Mouse (Mus musculus) forebrain, embryonic 13.5 days (tissue): ENCODE results near the gene B130006D01Rik. TPM values are rescaled to one million over a fixed set of nuclear protein-coding genes. Genes with fewer than 3 reads are reported as not detected.

Experiments
- ATAC-seq: fragments of 200-750 bp; cut with Nextera tagmentation; 2 replicates; pipeline ENCODE4 v1.8.0; 2017
- H3K27ac ChIP-seq: fragments of 300-500 bp; sonication (generic); 2 replicates; pipeline ENCODE4 v1.5.1; 2015; ENCODE audit warnings: inconsistent platforms, mild to moderate bottlenecking, moderate library complexity
- H3K27me3 ChIP-seq: fragments of 300-500 bp; sonication (generic); 2 replicates; pipeline ENCODE4 v1.6.1; 2015; ENCODE audit warnings: mild to moderate bottlenecking, inconsistent platforms
- H3K36me3 ChIP-seq: fragments of 300-500 bp; sonication (generic); 2 replicates; pipeline ENCODE4 v1.6.1; 2015; ENCODE audit warnings: mild to moderate bottlenecking, inconsistent platforms; ENCODE audit not compliant: poor library complexity, severe bottlenecking
- H3K4me1 ChIP-seq: fragments of 300-500 bp; sonication (generic); 2 replicates; pipeline ENCODE4 v1.6.1; 2015; ENCODE audit warnings: inconsistent platforms
- H3K4me2 ChIP-seq: fragments of 300-500 bp; sonication (generic); 2 replicates; pipeline ENCODE4 v1.6.1; 2015; ENCODE audit warnings: inconsistent platforms, mild to moderate bottlenecking, moderate library complexity
- H3K4me3 ChIP-seq: fragments of 300-500 bp; sonication (generic); 2 replicates; pipeline ENCODE4 v1.5.1; 2015; ENCODE audit warnings: mild to moderate bottlenecking, inconsistent platforms
- H3K9ac ChIP-seq: fragments of 300-500 bp; sonication (generic); 2 replicates; pipeline ENCODE4 v1.6.1; 2015; ENCODE audit warnings: mild to moderate bottlenecking, inconsistent platforms
- H3K9me3 ChIP-seq: fragments of 300-500 bp; sonication (generic); replicated peaks from 2 replicates; pipeline ENCODE4 v1.6.1; 2016; ENCODE audit warnings: inconsistent platforms
- WGBS: fragments of 180-500 bp; shearing (Covaris S2); methylation state at CpG from one replicate; pipeline ENCODE4 v1.1.7; 2015; 5-methylcytosine and 5-hydroxymethylcytosine counted together
- polyA plus RNA-seq: library from polyadenylated mRNA; unstranded; fragments of >200 nt; fragmentation: Nextera tagmentation; extraction: Ambion mirVana; gene quantifications from 2 replicates; pipeline ENCODE4 v1.2.1, GENCODE M21; 2015

The B130006D01Rik gene
- polyA plus RNA-seq, 1 experiment from 2014 or later, result 1.4 TPM

DNA sequence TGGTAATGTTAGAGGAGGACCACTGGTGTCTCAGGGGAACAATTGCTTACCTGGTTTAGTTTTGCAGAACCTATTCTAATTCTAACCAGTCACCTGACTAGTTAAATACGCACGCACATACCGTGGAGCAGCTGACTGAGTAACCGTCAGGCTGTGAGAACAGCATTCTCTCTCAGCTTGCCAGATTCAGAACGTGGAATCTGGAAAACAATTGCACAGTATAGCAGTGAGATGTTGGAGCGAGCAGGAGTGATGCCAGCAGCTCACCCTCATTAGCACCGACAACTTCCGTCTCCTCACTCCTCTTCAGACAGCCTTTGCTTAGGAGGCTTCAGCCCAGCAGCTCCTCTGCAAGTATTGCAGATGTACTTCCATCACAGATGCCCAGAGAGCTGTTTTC lies 7.3 kb upstream of the B130006D01Rik start:
- Histone ChIP-seq H3K27me3 (no peaks in the 10 kb centered on the region), H3K9ac (no peak overlapping the region), H3K4me3 (no peak overlapping the region), H3K9me3 (no peaks in the 10 kb centered on the region), H3K27ac (no peak overlapping the region), H3K4me1 (peaks cover 34% of the 10 kb centered on the region), H3K4me2 (no peak overlapping the region), H3K36me3 (no peaks in the 10 kb centered on the region)
- ATAC-seq, result no peak
- WGBS, result 56% methylated on average over 8 of the region's 8 CpGs

DNA sequence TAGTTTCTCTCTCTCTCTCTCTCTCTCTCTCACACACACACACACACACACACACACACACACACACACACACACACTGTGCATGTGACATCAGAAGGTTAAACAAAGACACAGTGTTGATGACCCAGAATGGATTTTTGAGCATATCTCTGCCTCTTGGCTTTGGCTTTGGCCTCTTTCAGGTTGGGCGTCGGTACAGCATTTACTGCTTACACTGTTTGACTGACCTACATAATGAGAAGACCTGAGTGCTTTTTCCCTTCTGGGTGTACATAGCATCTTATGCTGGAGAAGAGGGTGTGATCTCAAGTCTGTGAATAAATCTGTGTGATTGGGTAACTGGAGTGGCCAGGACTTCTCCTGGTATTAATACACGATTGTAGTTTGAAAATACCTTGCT lies 4.0 kb upstream of the B130006D01Rik start:
- 92% methylated on average over 3 of the region's 3 CpGs for WGBS
- H3K9ac ChIP-seq, result no peak overlapping the region
- ATAC-seq, result no peak

GRCm38 (mm10) chr11:95724466-95724865 lies 1.1 kb downstream of the B130006D01Rik start:
- ATAC-seq, result no peak
- H3K36me3 ChIP-seq, result no peaks in the 10 kb centered on the region
- H3K27ac ChIP-seq, result no peak overlapping the region
- no peak overlapping the region for H3K9ac ChIP-seq
- no peak overlapping the region for H3K4me2 ChIP-seq
- no peaks in the 10 kb centered on the region for H3K9me3 ChIP-seq
- H3K4me1 ChIP-seq, result no peaks in the 10 kb centered on the region
- H3K4me3 ChIP-seq, result no peak overlapping the region
- H3K27me3 ChIP-seq, result no peaks in the 10 kb centered on the region
- 95% methylated on average over 4 of the region's 4 CpGs for WGBS

More for the DNA sequence above, 4.0 kb upstream of the B130006D01Rik start:
- Histone ChIP-seq H3K27ac (no peak overlapping the region), H3K4me1 (peaks cover 23% of the 10 kb centered on the region), H3K9me3 (no peaks in the 10 kb centered on the region), H3K27me3 (no peaks in the 10 kb centered on the region), H3K4me2 (no peak overlapping the region), H3K4me3 (no peak overlapping the region), H3K36me3 (no peaks in the 10 kb centered on the region)

DNA sequence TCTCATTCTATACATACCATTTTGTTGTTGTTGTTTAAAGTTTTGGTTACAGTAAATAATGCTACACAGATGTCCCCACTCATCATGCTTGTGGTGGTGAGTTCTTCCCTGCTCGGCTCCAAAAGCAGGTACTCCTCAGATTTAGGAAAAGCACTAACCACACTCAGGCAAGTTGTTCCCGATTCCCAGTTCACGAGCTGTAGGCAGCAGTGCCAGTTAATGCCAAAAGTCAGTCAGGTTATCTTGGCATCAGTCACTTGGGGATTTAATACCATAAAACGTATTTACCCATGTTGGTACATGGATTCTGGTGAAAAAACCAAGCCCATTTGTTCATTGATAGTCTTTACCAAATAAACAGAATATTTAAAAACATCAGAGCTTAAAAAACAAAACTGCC lies 2.8 kb downstream of the B130006D01Rik start:
- H3K36me3 ChIP-seq, result no peaks in the 10 kb centered on the region

DNA sequence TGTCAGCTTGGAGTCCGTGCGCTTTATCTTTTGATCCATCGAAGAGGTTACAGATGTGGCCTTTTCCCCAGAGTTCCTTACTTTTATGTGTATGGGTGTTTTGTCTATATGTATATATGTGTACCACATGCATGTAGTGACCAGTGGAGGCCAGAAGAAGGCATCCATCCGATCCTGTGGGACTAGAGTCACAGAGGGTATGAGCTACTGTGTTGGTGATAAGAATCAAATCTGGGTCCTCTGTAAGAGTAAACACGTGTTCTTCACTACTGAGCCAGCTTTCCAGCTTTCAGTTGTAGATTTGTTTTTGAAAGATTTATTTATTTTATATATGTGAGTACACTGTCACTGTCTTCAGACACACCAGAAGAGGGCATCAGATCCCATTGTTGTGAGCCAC lies 4.6 kb downstream of the B130006D01Rik start:
- ATAC-seq, result no peak
- Histone ChIP-seq H3K4me3 (no peak overlapping the region), H3K27me3 (no peaks in the 10 kb centered on the region), H3K27ac (no peak overlapping the region), H3K4me1 (no peaks in the 10 kb centered on the region), H3K9me3 (no peaks in the 10 kb centered on the region), H3K36me3 (no peaks in the 10 kb centered on the region), H3K4me2 (no peak overlapping the region), H3K9ac (no peak overlapping the region)
- WGBS, result 93% methylated on average over 5 of the region's 5 CpGs

More for the DNA sequence above, 2.8 kb downstream of the B130006D01Rik start:
- Histone ChIP-seq H3K9ac (no peak overlapping the region), H3K4me1 (no peaks in the 10 kb centered on the region), H3K4me3 (no peak overlapping the region), H3K27me3 (no peaks in the 10 kb centered on the region), H3K27ac (no peak overlapping the region), H3K9me3 (no peaks in the 10 kb centered on the region), H3K4me2 (no peak overlapping the region)
- WGBS, result 91% methylated on average over 4 of the region's 4 CpGs
- no peak for ATAC-seq

- Histone ChIP-seq H3K4me2 (no peak overlapping the region), H3K4me3 (no peak overlapping the region), H3K9me3 (no peaks in the 10 kb centered on the region), H3K27me3 (no peaks in the 10 kb centered on the region), H3K27ac (no peak overlapping the region), H3K4me1 (no peaks in the 10 kb centered on the region), H3K36me3 (no peaks in the 10 kb centered on the region), H3K9ac (no peak overlapping the region)
- WGBS, result 86% methylated on average over 12 of the region's 12 CpGs
- ATAC-seq, result no peak
Observed at GRCm38 (mm10) chr11:95728916-95729907, 5.8 kb downstream of the B130006D01Rik start.

- H3K27ac ChIP-seq, result no peak overlapping the region
- no peaks in the 10 kb centered on the region for H3K27me3 ChIP-seq
- no peak overlapping the region for H3K4me2 ChIP-seq
- WGBS, result 87% methylated on average over 2 of the region's 2 CpGs
- no peak overlapping the region for H3K9ac ChIP-seq
- H3K4me1 ChIP-seq, result no peaks in the 10 kb centered on the region
- H3K9me3 ChIP-seq, result peaks cover 7% of the 10 kb centered on the region; the same call in 1 of the 2 replicates
- no peak for ATAC-seq
- no peaks in the 10 kb centered on the region for H3K36me3 ChIP-seq
- no peak overlapping the region for H3K4me3 ChIP-seq
Observed at GRCm38 (mm10) chr11:95734485-95734884, 11.1 kb downstream of the B130006D01Rik start.

GRCm38 (mm10) chr11:95737811-95738210 lies 14.4 kb downstream of the B130006D01Rik start:
- H3K27ac ChIP-seq, result no peak overlapping the region
- no peaks in the 10 kb centered on the region for H3K27me3 ChIP-seq

GRCm38 (mm10) chr11:95744521-95744920 lies 21.1 kb downstream of the B130006D01Rik start:
- Histone ChIP-seq H3K4me3 (no peak overlapping the region), H3K4me2 (no peak overlapping the region), H3K9ac (no peak overlapping the region), H3K36me3 (peaks cover 14% of the 10 kb centered on the region), H3K27ac (no peak overlapping the region), H3K4me1 (no peaks in the 10 kb centered on the region), H3K9me3 (no peaks in the 10 kb centered on the region), H3K27me3 (no peaks in the 10 kb centered on the region)
- no peak for ATAC-seq
- WGBS, result 97% methylated on average over 2 of the region's 2 CpGs

More at GRCm38 (mm10) chr11:95737811-95738210, 14.4 kb downstream of the B130006D01Rik start:
- Histone ChIP-seq H3K4me3 (no peak overlapping the region), H3K9ac (no peak overlapping the region), H3K36me3 (no peaks in the 10 kb centered on the region), H3K4me2 (no peak overlapping the region), H3K9me3 (peaks cover 7% of the 10 kb centered on the region; the same call in 1 of the 2 replicates), H3K4me1 (no peaks in the 10 kb centered on the region)
- no peak for ATAC-seq
- 79% methylated on average over 3 of the region's 3 CpGs for WGBS

- Histone ChIP-seq H3K36me3 (peaks cover 29% of the 10 kb centered on the region), H3K4me1 (no peaks in the 10 kb centered on the region), H3K27ac (no peak overlapping the region), H3K9me3 (no peaks in the 10 kb centered on the region), H3K9ac (no peak overlapping the region), H3K27me3 (no peaks in the 10 kb centered on the region), H3K4me3 (no peak overlapping the region), H3K4me2 (no peak overlapping the region)
- ATAC-seq, result no peak
- 72% methylated on average over 4 of the region's 4 CpGs for WGBS
Observed at GRCm38 (mm10) chr11:95746821-95747220, 23.4 kb downstream of the B130006D01Rik start.

GRCm38 (mm10) chr11:95748331-95748730 lies 24.9 kb downstream of the B130006D01Rik start:
- no peaks in the 10 kb centered on the region for H3K27me3 ChIP-seq
- H3K9ac ChIP-seq, result no peak overlapping the region
- no peak overlapping the region for H3K27ac ChIP-seq
- no peaks in the 10 kb centered on the region for H3K4me1 ChIP-seq
- WGBS, result 93% methylated on average over 5 of the region's 5 CpGs
- H3K4me2 ChIP-seq, result no peak overlapping the region
- peaks cover 32% of the 10 kb centered on the region for H3K36me3 ChIP-seq
- ATAC-seq, result no peak
- H3K4me3 ChIP-seq, result no peak overlapping the region
- H3K9me3 ChIP-seq, result no peaks in the 10 kb centered on the region

DNA sequence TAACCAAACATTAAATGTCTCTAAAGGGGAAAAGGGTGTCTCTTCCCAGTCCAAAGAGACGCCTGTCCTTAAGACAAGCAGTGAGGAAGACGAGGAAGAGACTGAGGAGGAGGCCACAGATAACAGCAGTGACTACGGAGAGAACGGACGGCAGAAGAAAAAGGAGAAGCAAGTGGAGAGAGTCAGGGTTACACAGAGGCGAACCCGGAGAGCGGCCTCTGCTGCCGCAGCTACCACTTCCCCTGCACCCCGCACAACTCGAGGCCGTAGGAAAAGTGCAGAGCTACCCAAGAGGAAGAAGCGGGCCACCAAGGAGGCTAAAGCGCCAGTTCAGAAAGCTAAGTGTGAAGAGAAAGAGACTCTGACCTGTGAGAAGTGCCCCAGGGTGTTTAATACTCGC lies 26.2 kb downstream of the B130006D01Rik start:
- no peak overlapping the region for H3K9ac ChIP-seq
- H3K4me1 ChIP-seq, result no peaks in the 10 kb centered on the region
- H3K9me3 ChIP-seq, result no peaks in the 10 kb centered on the region
- WGBS, result 84% methylated on average over 15 of the region's 15 CpGs
- H3K27ac ChIP-seq, result no peak overlapping the region
- peaks cover 39% of the 10 kb centered on the region for H3K36me3 ChIP-seq
- no peak for ATAC-seq
- H3K4me2 ChIP-seq, result no peak overlapping the region
- H3K27me3 ChIP-seq, result no peaks in the 10 kb centered on the region
- H3K4me3 ChIP-seq, result no peak overlapping the region
